Mouse (Mus musculus) G1E (cell line): ENCODE measurements around the gene Nuak1.

Source experiments
- CTCF ChIP-seq: IDR thresholded peaks from 2 replicates; pipeline ENCODE4 v1.5.1; 2012; ENCODE audit warnings: low read depth, low read length, inconsistent platforms, mixed read lengths
- GATA1 ChIP-seq: IDR thresholded peaks from 2 replicates; pipeline ENCODE4 v1.6.1; 2012; ENCODE audit warnings: borderline replicate concordance, low read length, inconsistent platforms, mixed read lengths
- POLR2AphosphoS5 ChIP-seq: IDR thresholded peaks from 2 replicates; pipeline ENCODE4 v1.6.1; 2012; ENCODE audit warnings: low read depth, low read length, inconsistent platforms; ENCODE audit not compliant: insufficient replicate concordance
- TAL1 ChIP-seq: conservative IDR thresholded peaks from 2 replicates; pipeline ENCODE4 v1.6.1; 2012; ENCODE audit warnings: low read depth, low read length, inconsistent platforms, mixed read lengths

- no peak for TF ChIP-seq CTCF
- TF ChIP-seq TAL1: no peak
- TF ChIP-seq GATA1: no peak
- TF ChIP-seq POLR2AphosphoS5: no peak
Measured at GRCm38 (mm10) chr10:84400037-84400681, 40.2 kb downstream of the Nuak1 start.
